Mouse (Mus musculus): Measurements from ENCODE around the gene Pde4d.

GRCm38 (mm10) chr13:109954189-109954588 is 1504.4 kb downstream of the Pde4d start:
- TF ChIP-seq CTCF (IDR thresholded peaks at IDR 0.05; ENCODE audit: insufficient read depth, low read depth, low read length), result no peak
- no peak for TF ChIP-seq POLR2A (IDR thresholded peaks at IDR 0.05; ENCODE audit: insufficient read depth, low read depth, low read length)
